Mouse (Mus musculus) layer of hippocampus, adult 2 months (tissue): ENCODE data around the gene Cpa5. TPM values are rescaled to one million over a fixed set of nuclear protein-coding genes. Genes with fewer than 3 reads are reported as not detected.

Source experiments
- DNase-seq, 2 experiments: peaks; one replicate each; pipeline ENCODE4 v3.0.0; 2022; ENCODE audit warnings: low spot score in 2 of 2
- H3K27ac ChIP-seq: fragments of 200-600 bp; 2 replicates; pipeline ENCODE4 v1.8.1; 2022
- H3K4me3 ChIP-seq: fragments of 200-600 bp; 2 replicates; pipeline ENCODE4 v1.8.1; 2022; ENCODE audit warnings: mild to moderate bottlenecking
- CTCF ChIP-seq: fragments of 200-600 bp; conservative IDR thresholded peaks from 2 replicates; pipeline ENCODE4 v1.8.1; 2022; ENCODE audit warnings: antibody characterized with exemption, mild to moderate bottlenecking, moderate library complexity
- total RNA-seq, 2 experiments: library from RNA; stranded (reverse); gene quantifications; 2 replicates each; pipeline ENCODE4 v1.2.3; 2021

Gene Cpa5
- total RNA-seq, 2 experiments from 2014 or later: not detected

DNA sequence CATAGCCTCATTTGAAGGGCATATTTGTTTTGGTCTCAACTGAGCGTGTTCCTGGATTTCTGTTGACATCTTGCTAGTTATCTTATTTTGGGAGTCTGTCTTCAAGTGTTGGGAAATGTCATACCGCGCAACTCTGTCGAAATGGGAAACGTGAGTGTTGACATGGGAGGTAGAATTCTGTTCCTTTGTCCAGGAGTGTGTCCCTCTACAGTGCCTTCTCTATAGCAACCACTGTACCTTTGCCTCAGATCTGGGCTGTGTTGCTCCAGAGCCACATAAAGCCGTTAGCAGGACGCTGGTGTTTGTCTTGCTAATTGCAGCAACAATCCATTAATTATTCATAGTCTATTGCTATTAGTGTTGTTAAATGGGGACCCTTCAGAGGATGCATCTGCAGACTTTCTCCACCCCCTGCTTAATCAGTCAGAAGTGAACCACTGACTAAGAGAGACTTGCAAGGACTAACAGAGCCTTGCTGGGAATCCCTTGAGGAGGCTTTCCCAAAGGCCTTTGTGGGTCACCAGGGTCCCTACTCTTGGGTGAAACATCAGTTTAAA, 23.8 kb upstream of the Cpa5 start:
- no peak overlapping the region for H3K27ac ChIP-seq
- DNase-seq: no peak
- no peak for TF ChIP-seq CTCF
- no peak overlapping the region for H3K4me3 ChIP-seq

GRCm38 (mm10) chr6:30589819-30590218, 21.0 kb upstream of the Cpa5 start:
- DNase-seq: no peak
- no peak overlapping the region for H3K4me3 ChIP-seq
- no peak overlapping the region for H3K27ac ChIP-seq
- no peak for TF ChIP-seq CTCF

DNA sequence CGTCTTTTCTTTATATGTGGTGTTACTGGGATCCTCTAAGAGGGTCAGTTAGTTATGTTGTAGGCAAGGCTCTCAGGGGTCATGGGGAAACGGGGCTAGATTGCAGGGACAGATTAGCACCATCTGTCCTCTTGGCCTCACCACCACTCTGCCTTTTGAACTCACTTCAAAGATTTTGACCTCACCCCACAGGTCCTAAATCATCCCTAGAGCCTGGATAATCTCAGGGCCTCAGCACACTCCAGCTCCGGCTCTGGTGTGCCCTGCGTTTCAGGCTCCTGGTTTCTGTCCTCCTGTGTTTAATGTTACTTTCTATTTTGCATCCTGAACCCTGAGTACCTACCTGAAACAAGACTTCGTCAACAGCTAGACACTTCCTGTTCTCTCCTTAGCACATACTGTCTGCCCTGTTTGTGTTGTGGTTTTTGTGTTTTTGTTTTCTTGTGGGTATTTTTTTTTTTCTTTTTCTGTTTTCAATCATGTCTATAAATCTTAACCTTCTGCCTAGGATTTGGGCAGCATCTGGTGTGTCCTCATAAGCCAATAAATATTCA, 18.9 kb upstream of the Cpa5 start:
- TF ChIP-seq CTCF: no peak
- DNase-seq: no peak
- Histone ChIP-seq H3K4me3 (no peak overlapping the region), H3K27ac (no peak overlapping the region)

DNA sequence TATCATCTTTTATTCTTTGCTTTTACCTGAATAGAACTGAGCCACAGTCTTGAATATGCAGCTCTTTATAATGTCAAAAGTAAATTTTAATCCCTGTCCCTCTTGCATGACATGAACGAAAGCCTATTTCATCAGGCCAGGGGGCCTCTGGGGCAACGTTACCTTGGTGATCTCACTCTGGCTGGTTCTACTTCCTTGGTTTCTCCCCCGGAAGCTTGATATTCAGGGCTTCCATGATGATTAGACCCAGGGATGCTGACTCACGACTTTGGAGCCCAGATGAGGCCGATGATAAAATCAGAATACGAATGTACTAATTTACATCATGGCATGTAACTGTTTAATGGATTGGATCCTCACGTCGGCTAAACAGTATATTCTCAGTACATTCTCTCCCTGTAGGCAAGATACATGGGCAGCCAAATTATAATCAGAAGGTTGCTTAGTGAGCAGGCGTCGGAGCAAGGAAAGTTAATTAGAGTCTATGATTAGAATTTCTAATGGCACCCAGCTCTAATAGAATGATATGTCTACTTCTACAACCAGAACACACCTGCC, 18.3 kb upstream of the Cpa5 start:
- H3K27ac ChIP-seq: no peak overlapping the region
- no peak for DNase-seq
- TF ChIP-seq CTCF: no peak
- no peak overlapping the region for H3K4me3 ChIP-seq

- Histone ChIP-seq H3K27ac (no peak overlapping the region), H3K4me3 (no peak overlapping the region)
- no peak for DNase-seq
- TF ChIP-seq CTCF: no peak
Measured at GRCm38 (mm10) chr6:30594364-30594763, 16.4 kb upstream of the Cpa5 start.

- Histone ChIP-seq H3K4me3 (no peak overlapping the region), H3K27ac (no peak overlapping the region)
- no peak for DNase-seq
- TF ChIP-seq CTCF: no peak
Measured at GRCm38 (mm10) chr6:30596230-30596898, 14.4 kb upstream of the Cpa5 start.

GRCm38 (mm10) chr6:30600033-30600432, 10.8 kb upstream of the Cpa5 start:
- TF ChIP-seq CTCF: no peak
- H3K27ac ChIP-seq: no peak overlapping the region
- H3K4me3 ChIP-seq: no peak overlapping the region
- DNase-seq: no peak

GRCm38 (mm10) chr6:30600995-30601394, 9.8 kb upstream of the Cpa5 start:
- Histone ChIP-seq H3K4me3 (no peak overlapping the region), H3K27ac (no peak overlapping the region)
- TF ChIP-seq CTCF: no peak
- DNase-seq: no peak

DNA sequence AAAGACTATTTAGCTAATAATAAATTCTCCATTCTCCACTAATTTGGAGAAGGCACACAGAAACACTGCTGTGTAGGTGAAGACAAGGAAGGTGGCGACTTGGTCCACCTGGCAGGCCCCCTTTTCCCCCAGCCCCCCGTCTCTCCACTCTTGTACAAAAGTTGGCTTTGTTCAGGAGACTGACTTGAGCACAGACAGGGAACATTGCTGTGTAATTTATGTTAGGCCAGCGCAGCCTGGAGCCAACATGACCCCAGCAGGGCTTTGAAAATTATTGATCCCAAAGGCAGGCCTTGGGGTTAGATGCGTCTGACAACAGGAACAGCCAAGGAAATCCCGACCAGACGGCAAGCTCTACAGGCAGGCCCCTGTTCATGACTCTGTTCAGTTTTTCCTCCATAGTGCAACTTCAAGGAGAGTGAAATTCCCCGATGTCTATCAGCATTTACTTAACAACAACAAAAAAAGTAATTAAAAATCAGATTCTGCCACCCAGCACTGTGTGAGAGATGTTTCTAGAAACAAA, 6.4 kb upstream of the Cpa5 start:
- no peak for DNase-seq
- H3K4me3 ChIP-seq: no peak overlapping the region
- no peak overlapping the region for H3K27ac ChIP-seq
- TF ChIP-seq CTCF: no peak

DNA sequence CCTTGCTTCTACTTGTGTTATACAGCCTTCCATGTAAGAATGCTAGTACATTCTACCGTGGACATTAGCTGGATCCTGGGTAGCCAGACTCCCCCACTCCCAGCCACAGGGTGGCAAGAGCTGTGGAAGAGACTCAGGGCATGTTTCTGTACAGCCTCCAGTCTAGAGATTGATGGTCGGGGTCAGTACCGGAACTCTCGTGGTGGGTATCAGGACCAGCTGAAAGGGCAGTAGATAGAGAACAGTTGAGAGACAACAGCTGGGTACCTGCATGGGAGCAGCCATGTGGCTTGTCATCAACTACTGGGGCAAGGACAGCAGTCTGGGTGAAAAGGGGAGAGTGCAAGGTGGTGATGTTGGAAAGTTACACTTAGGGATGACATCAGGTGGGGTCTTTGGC, 5.7 kb upstream of the Cpa5 start:
- no peak overlapping the region for H3K4me3 ChIP-seq
- no peak for TF ChIP-seq CTCF
- no peak overlapping the region for H3K27ac ChIP-seq
- no peak for DNase-seq

GRCm38 (mm10) chr6:30605672-30606071, 5.1 kb upstream of the Cpa5 start:
- no peak for TF ChIP-seq CTCF
- Histone ChIP-seq H3K4me3 (no peak overlapping the region), H3K27ac (no peak overlapping the region)
- no peak for DNase-seq

DNA sequence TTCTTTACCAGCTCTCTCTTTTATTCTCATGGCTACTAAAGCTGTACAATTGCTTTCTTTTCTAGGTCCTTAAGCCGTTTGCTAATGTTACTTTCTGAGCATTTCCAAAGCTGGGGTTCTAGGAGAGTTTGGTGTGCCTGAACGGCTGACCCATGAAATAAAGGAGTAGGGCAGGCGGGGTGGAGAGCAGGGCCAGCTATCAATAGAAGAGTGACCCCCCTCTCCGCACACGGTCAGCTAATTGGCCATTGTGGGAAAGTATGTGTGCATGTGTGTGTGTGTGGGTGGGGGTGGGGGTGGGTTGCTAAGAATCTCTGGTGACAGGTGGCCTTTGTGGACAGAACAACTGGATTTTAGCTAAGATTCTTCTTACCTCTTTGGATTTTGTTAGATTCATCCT, 402 bp downstream of the Cpa5 start:
- H3K4me3 ChIP-seq: no peak overlapping the region
- TF ChIP-seq CTCF: no peak
- no peak for DNase-seq
- H3K27ac ChIP-seq: no peak overlapping the region

DNA sequence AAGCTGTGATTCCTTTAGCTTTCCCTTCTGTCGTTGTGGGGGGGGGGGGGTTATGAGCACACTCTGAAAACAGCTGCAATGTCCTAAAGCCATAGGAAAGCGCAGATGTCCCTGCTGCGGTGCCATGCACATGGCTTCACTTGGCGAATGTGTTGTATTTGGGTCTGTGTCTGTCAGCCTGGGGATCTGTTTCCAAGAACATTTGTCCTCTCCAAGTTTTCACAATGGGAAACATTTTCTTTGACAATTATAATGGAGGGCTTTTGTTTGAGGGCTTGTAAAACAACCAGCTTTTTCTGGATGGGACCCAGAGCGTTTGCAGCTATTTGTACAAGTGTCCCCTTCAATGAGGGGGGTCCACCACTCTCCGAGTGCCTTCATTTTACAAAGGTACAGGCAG, 3.4 kb downstream of the Cpa5 start:
- no peak for TF ChIP-seq CTCF
- H3K27ac ChIP-seq: no peak overlapping the region
- H3K4me3 ChIP-seq: no peak overlapping the region
- DNase-seq: no peak

DNA sequence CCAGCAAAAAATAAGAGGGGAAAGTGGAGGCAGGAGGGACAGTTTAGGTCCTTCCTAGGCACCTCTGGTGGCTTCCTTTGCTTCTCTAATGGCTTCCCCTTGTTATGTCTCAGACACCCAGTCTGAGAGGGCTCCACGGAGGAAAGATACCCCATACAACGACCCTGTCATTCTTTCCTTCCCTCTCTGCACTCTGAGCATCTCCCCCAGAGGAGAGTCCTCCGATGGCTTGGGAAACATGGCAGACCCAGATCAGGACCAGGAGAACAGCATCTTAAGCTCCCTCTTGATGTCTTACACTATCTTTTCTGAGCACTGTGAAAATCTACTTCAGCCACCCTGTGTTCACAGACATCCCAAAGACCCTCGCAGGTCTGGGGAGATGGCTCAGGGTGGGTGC, 4.9 kb downstream of the Cpa5 start:
- Histone ChIP-seq H3K4me3 (no peak overlapping the region), H3K27ac (no peak overlapping the region)
- DNase-seq: no peak
- TF ChIP-seq CTCF: no peak
